Mouse (Mus musculus) hindlimb bud, embryonic 11.5 days (tissue): ENCODE data around the gene Slc24a3.

ENCODE experiments used
- DNase-seq: peaks from one replicate; pipeline ENCODE4 v3.0.0-alpha.2; 2012; ENCODE audit warnings: low read depth, low spot score; ENCODE audit errors: extremely low spot score

Gene Slc24a3

GRCm38 (mm10) chr2:145344521-145344920 lies 177.0 kb downstream of the Slc24a3 start:
- no peak for DNase-seq

GRCm38 (mm10) chr2:145353801-145354200 lies 186.2 kb downstream of the Slc24a3 start:
- no peak for DNase-seq

- DNase-seq, result no peak
Observed at GRCm38 (mm10) chr2:145358236-145358942, 190.8 kb downstream of the Slc24a3 start.

GRCm38 (mm10) chr2:145363604-145364003 lies 196.1 kb downstream of the Slc24a3 start:
- no peak for DNase-seq

- no peak for DNase-seq
Observed at GRCm38 (mm10) chr2:145368701-145369100, 201.1 kb downstream of the Slc24a3 start.

GRCm38 (mm10) chr2:145370795-145371194 lies 203.2 kb downstream of the Slc24a3 start:
- no peak for DNase-seq

- DNase-seq, result no peak
Observed at GRCm38 (mm10) chr2:145373803-145374202, 206.2 kb downstream of the Slc24a3 start.

GRCm38 (mm10) chr2:145382908-145383770 lies 215.6 kb downstream of the Slc24a3 start:
- no peak for DNase-seq

- no peak for DNase-seq
Observed at GRCm38 (mm10) chr2:145384221-145384620, 216.7 kb downstream of the Slc24a3 start.

GRCm38 (mm10) chr2:145385220-145385619 lies 217.7 kb downstream of the Slc24a3 start:
- DNase-seq, result no peak

GRCm38 (mm10) chr2:145385773-145386172 lies 218.2 kb downstream of the Slc24a3 start:
- no peak for DNase-seq

- no peak for DNase-seq
Observed at GRCm38 (mm10) chr2:145395804-145396203, 228.2 kb downstream of the Slc24a3 start.

GRCm38 (mm10) chr2:145396579-145396978 lies 229.0 kb downstream of the Slc24a3 start:
- no peak for DNase-seq

- no peak for DNase-seq
Observed at GRCm38 (mm10) chr2:145397456-145398206, 230.1 kb downstream of the Slc24a3 start.

GRCm38 (mm10) chr2:145401240-145401805 lies 233.8 kb downstream of the Slc24a3 start:
- DNase-seq, result no peak

GRCm38 (mm10) chr2:145401996-145402395 lies 234.4 kb downstream of the Slc24a3 start:
- no peak for DNase-seq

- no peak for DNase-seq
Observed at GRCm38 (mm10) chr2:145404818-145405531, 237.4 kb downstream of the Slc24a3 start.

- DNase-seq, result no peak
Observed at GRCm38 (mm10) chr2:145405746-145406145, 238.2 kb downstream of the Slc24a3 start.

GRCm38 (mm10) chr2:145417738-145418137 lies 250.2 kb downstream of the Slc24a3 start:
- no peak for DNase-seq

GRCm38 (mm10) chr2:145419078-145419477 lies 251.5 kb downstream of the Slc24a3 start:
- DNase-seq, result no peak
